Mouse (Mus musculus) erythroblast, adult 5-6 weeks (primary cell): ENCODE measurements around the gene Cldn11. TPM values are rescaled to one million over a fixed set of nuclear protein-coding genes. Genes with fewer than 3 reads are reported as not detected.

Experiments
- total RNA-seq, 2 experiments: library from RNA; stranded (forward) in 1 of 2; stranded (reverse) in 1 of 2; fragments of 150-400 nt in 1 of 2; fragments of 200-764, 138-1000 nt in 1 of 2; gene quantifications; 2 replicates each; pipeline versions ENCODE4 v1.2.3 to v1.2.4; 2015 to 2017; ENCODE audit warnings: low replicate concordance in 2 of 2

Gene Cldn11
- total RNA-seq, 2 experiments from 2014 or later: not detected

Other genes with a start within 250 kb of the Cldn11 start
- gene Phc3, start 180.5 kb upstream of the Cldn11 start, total RNA-seq (2015; ENCODE audit: low replicate concordance): 8.4 and 11.5 TPM in 2 replicates
- 12.8 and 16.5 TPM in 2 replicates for gene Phc3, start 180.5 kb upstream of the Cldn11 start, total RNA-seq (2017; ENCODE audit: low replicate concordance)
- 5.6 and 9.2 TPM in 2 replicates for gene Prkci, start 154.2 kb upstream of the Cldn11 start, total RNA-seq (2015; ENCODE audit: low replicate concordance)
- gene Prkci, start 154.2 kb upstream of the Cldn11 start, total RNA-seq (2017; ENCODE audit: low replicate concordance): 8.1 and 19.5 TPM in 2 replicates
- gene Skil, start 54.9 kb upstream of the Cldn11 start, total RNA-seq (2015; ENCODE audit: low replicate concordance): 2.3 and 3.5 TPM in 2 replicates
- 5.3 and 6.8 TPM in 2 replicates for gene Skil, start 54.9 kb upstream of the Cldn11 start, total RNA-seq (2017; ENCODE audit: low replicate concordance)
- not detected in 2 replicates for gene Slc7a14, start 160.5 kb downstream of the Cldn11 start, total RNA-seq (2015; ENCODE audit: low replicate concordance)
- under 0.01 TPM in 1 of 2 replicates, not detected in the other for gene Slc7a14, start 160.5 kb downstream of the Cldn11 start, total RNA-seq (2017; ENCODE audit: low replicate concordance)